Mouse (Mus musculus): ENCODE results near the gene Trim30d.
"Not testable (repeated sequence)": the region's sequence is repeated elsewhere in the genome, so short reads cannot be mapped to it uniquely, and the experiment has no call there.

Gene Trim30d

DNA sequence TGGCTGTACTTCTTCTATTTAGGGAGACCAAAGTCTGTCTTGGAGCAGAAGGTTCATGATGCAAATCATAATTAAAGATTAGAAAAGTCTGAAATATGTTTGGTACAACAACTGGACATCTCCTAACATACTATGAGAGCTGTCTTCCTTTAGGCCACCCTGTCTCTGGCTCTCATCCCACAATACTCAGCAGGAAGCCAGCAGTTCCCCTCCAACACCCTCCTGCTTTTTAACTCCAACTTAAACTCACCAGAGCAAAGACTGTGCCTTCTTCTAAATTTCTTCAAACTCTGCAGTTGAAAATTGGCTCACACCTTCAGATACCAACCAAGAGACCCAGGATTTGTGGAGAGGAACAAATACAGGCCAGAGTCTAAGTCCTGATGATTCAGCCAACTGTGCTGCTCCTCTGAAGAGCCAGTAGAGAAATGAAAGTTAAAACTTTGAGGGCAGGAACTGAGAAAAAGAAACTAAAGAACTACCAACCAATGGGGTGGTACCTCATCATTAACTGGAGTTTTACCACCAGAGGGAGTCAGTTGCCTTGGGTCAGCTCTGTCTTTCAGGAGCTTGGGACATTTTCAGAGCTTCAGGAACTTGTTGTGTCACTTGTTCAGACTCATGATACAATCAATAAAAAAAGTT, at the start of gene Trim30d:
TSS of gene Trim30d (minus strand) at position 429 of the 645 bp plus-strand sequence.
- DNase-seq (ENCODE audit: low read depth, low spot score), result not testable (repeated sequence)

DNA sequence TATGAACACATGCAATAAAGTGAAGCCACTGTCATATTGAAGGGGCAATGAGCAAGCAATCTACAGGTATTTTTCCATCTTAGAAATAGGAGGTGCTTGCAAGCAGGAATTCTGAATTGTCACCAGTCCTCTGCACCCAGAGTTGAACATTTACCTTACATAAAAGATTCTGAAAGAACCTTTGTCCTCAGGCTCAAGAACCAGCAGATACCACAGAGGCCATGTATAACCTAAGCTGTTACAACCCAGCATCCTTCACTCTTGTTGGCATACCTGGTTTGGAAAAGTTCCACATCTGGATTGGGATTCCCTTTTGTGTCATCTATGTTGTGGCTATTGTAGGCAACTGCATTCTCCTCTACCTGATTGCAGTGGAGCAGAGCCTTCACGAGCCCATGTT, 45.1 kb upstream of the Trim30d start:
- no peak for DNase-seq (ENCODE audit: low read depth, low spot score)

DNA sequence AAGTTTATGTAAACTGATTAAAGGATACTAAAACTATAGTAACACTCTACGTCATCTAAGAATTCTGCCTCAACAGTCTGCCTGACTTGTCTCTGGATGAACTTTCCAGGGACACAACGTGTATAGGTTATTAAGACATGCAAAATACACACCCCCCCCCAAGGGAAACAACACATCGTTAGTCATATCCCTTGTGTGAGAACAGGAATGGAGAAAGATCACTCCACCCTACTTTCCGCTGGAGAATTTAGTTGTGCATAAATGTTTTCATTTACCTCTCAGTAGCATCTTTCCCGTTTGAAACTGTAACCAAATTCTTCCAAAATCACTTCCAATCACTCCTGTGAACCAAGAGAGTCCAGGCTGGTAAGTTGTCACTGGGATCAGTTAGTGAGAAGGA, 42.2 kb upstream of the Trim30d start, which contains the start of gene Olfr651:
TSS of gene Olfr651 (plus strand) at position 301 of the 400 bp plus-strand sequence.
- DNase-seq (ENCODE audit: low read depth, low spot score), result no peak

GRCm38 (mm10) chr7:104501589-104502371, 5.9 kb downstream of the Trim30d start:
- no peak for DNase-seq (ENCODE audit: low read depth, low spot score)

DNA sequence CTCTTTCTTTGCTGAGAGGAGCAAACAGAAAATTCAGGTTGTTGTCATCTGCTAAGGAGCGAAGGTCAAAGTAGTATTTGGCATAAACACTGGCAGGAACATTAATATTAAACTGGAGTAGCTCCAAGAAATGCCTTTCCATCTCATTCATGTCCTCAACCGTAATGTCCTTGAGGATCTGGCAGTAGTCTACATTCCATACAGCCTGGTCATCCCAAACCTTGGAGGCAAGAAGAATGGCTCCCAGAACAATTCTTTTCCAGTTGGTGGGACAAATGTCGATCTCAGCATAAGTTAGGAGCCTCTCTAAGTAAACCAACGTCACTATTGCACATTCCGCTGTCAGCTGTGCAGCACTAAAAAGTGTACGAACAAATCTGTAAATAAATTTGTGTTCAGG, 6.5 kb downstream of the Trim30d start:
- DNase-seq (ENCODE audit: low read depth, low spot score), result not testable (repeated sequence)

- DNase-seq (ENCODE audit: low read depth, low spot score), result not testable (repeated sequence)
These were observed 8.2 kb downstream of the Trim30d start for GRCm38 (mm10) chr7:104499464-104499863.

- no peak for DNase-seq (ENCODE audit: low read depth, low spot score)
These were observed 42.4 kb downstream of the Trim30d start, which contains the start of gene Trim30a for GRCm38 (mm10) chr7:104465065-104465744. Gene Trim30a, minus strand, starts transcription at chr7:104465193.

GRCm38 (mm10) chr7:104445961-104446645, 61.5 kb downstream of the Trim30d start:
- no peak for DNase-seq (ENCODE audit: low read depth, low spot score)
